Mouse (Mus musculus): ENCODE measurements at regions not wholly inside any gene's neighbourhood (a gene's known extent, or its start where the extent isn't known, plus 50 kb on each side); places are given as distances from the start of the nearest gene placed in this dataset.

DNA sequence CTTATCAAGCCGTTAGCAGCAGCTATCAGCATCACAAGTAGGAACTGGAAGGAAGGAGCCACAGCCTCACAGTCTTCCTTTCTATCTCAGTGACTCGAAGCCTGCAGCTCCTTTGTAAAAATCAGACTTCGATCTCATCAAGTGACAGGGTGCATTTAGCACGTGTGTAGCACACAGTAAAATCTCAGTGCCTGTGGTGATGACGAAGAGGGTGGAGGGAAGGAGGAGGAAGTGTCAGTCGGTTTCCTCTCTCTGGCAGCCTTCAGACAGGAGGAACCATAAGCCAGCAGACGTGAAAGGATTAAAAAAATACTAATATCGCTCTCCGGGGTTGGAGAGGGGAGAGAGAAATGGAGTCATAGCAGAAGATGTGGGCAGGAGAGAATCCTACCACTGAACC is 538.5 kb upstream of the Adam5 start:
- ATAC-seq (ENCODE audit: insufficient read depth, low FRiP score, low TSS enrichment) (no peak), DNase-seq (ENCODE audit: low spot score) (no peak)
- H3K4me1 ChIP-seq (ENCODE audit: control insufficient read depth, insufficient read depth, low read length) = no peaks in the 10 kb centered on the region
- no peak overlapping the region for H3K4me2 ChIP-seq (ENCODE audit: low read depth)
- no peak overlapping the region for H3K4me3 ChIP-seq (ENCODE audit: low read depth, low read length)
- no peaks in the 10 kb centered on the region for H3K9me3 ChIP-seq (ENCODE audit: control insufficient read depth, low read length)
- H3K27me3 ChIP-seq (ENCODE audit: control insufficient read depth, insufficient read depth, low read length) = no peaks in the 10 kb centered on the region
- 80% methylated on average over 9 of the region's 9 CpGs for WGBS
- H3K36me3 ChIP-seq (ENCODE audit: control insufficient read depth, insufficient read depth, low read length) = no peaks in the 10 kb centered on the region
- H3K27ac ChIP-seq (ENCODE audit: low read depth, low read length) = no peak overlapping the region
- H3K9ac ChIP-seq (ENCODE audit: low read length) = no peak overlapping the region

DNA sequence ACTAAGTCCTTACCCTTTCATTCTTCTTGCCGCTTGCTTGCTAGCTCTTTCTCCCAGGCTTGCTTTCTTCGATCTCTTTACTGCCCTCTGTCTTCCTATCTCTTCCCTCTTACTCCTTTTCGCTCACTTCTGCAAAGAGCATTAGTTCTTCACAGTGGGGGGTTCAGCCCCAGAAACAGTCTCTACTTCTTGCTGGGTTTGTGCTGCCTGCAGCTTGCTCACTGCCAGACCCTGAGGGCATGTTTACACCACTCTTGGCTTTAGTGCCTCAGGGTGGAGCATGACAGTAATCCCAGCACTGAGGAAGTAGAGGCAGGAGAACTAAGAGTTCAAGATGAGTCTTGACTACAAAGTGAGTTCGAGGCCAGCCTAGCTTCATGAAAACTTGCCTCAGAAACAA is 538.0 kb upstream of the Adam5 start:
- Histone ChIP-seq H3K4me1 (ENCODE audit: control insufficient read depth, insufficient read depth, low read length) (no peaks in the 10 kb centered on the region), H3K9ac (ENCODE audit: low read length) (no peak overlapping the region), H3K4me2 (ENCODE audit: low read depth) (no peak overlapping the region), H3K4me3 (ENCODE audit: low read depth, low read length) (no peak overlapping the region), H3K27me3 (ENCODE audit: control insufficient read depth, insufficient read depth, low read length) (no peaks in the 10 kb centered on the region), H3K36me3 (ENCODE audit: control insufficient read depth, insufficient read depth, low read length) (no peaks in the 10 kb centered on the region), H3K9me3 (ENCODE audit: control insufficient read depth, low read length) (no peaks in the 10 kb centered on the region), H3K27ac (ENCODE audit: low read depth, low read length) (no peak overlapping the region)
- 70% methylated on average over 4 of the region's 4 CpGs for WGBS
- DNase-seq (ENCODE audit: low spot score) = no peak
- no peak for ATAC-seq (ENCODE audit: insufficient read depth, low FRiP score, low TSS enrichment)

DNA sequence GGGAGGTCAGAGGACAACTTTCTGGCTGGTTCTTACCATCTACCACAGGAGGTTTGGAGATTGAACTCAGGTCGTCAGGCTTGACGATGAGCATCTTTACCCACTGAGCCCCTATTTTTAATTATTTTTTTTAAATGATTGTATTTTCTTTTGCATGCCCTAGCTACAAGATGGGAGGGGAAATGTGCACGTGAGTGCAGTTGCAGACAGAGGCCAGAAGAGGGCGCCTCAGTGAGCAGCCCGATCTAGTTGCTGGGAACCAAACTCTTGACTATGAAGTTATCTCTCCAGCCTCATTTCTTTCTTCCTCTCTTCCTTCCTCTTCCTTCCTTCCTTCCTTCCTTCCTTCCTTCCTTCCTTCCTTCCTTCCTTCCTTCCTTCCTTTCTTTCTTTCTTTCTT is 537.3 kb upstream of the Adam5 start:
- H3K9ac ChIP-seq (ENCODE audit: low read length) = no peak overlapping the region
- no peak overlapping the region for H3K4me3 ChIP-seq (ENCODE audit: low read depth, low read length)
- DNase-seq (ENCODE audit: low spot score) (no peak), ATAC-seq (ENCODE audit: insufficient read depth, low FRiP score, low TSS enrichment) (no peak)
- no peak overlapping the region for H3K27ac ChIP-seq (ENCODE audit: low read depth, low read length)
- H3K36me3 ChIP-seq (ENCODE audit: control insufficient read depth, insufficient read depth, low read length) = no peaks in the 10 kb centered on the region
- no peaks in the 10 kb centered on the region for H3K9me3 ChIP-seq (ENCODE audit: control insufficient read depth, low read length)
- H3K4me2 ChIP-seq (ENCODE audit: low read depth) = no peak overlapping the region
- WGBS = 85% methylated on average over 5 of the region's 5 CpGs
- no peaks in the 10 kb centered on the region for H3K27me3 ChIP-seq (ENCODE audit: control insufficient read depth, insufficient read depth, low read length)
- no peaks in the 10 kb centered on the region for H3K4me1 ChIP-seq (ENCODE audit: control insufficient read depth, insufficient read depth, low read length)

DNA sequence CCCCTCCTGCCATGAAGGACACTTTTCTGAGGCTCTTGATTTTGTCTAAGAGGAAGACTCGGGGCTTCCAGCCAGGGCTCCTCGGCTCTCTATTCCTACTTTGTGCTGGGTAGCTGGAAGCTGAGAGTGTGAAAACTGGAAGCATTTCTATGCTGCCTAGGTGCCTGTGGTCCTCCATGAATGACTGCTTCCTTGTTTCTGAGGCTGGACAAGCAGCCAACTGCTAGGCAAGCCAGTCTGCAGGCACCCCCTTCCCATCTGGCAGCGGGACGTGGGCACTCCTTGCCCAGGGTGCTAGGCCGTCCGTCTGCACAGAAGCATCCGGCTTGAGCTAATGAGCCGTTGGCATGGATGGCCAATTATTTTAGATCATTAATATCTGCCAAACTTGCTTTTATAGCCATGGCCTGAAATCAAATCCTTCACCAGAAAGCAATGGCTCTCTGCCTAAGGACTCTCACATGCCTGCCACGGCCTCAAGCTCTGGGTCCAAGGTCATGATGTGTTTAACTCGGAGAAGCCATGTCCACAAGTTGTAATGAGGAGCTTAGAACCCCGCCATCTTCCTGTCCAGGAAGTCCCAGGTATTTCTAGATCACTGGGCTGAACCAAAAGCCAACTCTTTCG is 534.5 kb upstream of the Adam5 start:
- WGBS = 91% methylated on average over 12 of the region's 12 CpGs
- H3K9ac ChIP-seq (ENCODE audit: low read length) = no peak overlapping the region
- no peaks in the 10 kb centered on the region for H3K36me3 ChIP-seq (ENCODE audit: control insufficient read depth, insufficient read depth, low read length)
- no peaks in the 10 kb centered on the region for H3K9me3 ChIP-seq (ENCODE audit: control insufficient read depth, low read length)
- no peak overlapping the region for H3K27ac ChIP-seq (ENCODE audit: low read depth, low read length)
- ATAC-seq (ENCODE audit: insufficient read depth, low FRiP score, low TSS enrichment) (no peak), DNase-seq (ENCODE audit: low spot score) (no peak)
- 0 out of 2 replicates have a peak, but pooled peaks cover 3% of the 10 kb centered on the region for H3K27me3 ChIP-seq (ENCODE audit: control insufficient read depth, insufficient read depth, low read length)
- H3K4me2 ChIP-seq (ENCODE audit: low read depth) = no peak overlapping the region
- no peaks in the 10 kb centered on the region for H3K4me1 ChIP-seq (ENCODE audit: control insufficient read depth, insufficient read depth, low read length)
- no peak overlapping the region for H3K4me3 ChIP-seq (ENCODE audit: low read depth, low read length)

GRCm38 (mm10) chr8:25353822-25354770 is 529.9 kb upstream of the Adam5 start:
- H3K4me1 ChIP-seq (ENCODE audit: control insufficient read depth, insufficient read depth, low read length) = no peaks in the 10 kb centered on the region
- H3K9ac ChIP-seq (ENCODE audit: low read length) = peak overlapping the region; percentile 35; the same call in 1 of the 2 replicates
- no peak overlapping the region for H3K4me3 ChIP-seq (ENCODE audit: low read depth, low read length)
- 10% methylated on average over 27 of the region's 27 CpGs for WGBS
- no peaks in the 10 kb centered on the region for H3K9me3 ChIP-seq (ENCODE audit: control insufficient read depth, low read length)
- H3K4me2 ChIP-seq (ENCODE audit: low read depth) = peak overlapping the region; percentile 7
- 0 out of 2 replicates have a peak, but pooled peaks cover 7% of the 10 kb centered on the region for H3K27me3 ChIP-seq (ENCODE audit: control insufficient read depth, insufficient read depth, low read length)
- 0 out of 2 replicates have a peak overlapping the region, but pooled peaks have one; percentile 23 for H3K27ac ChIP-seq (ENCODE audit: low read depth, low read length)
- ATAC-seq (ENCODE audit: insufficient read depth, low FRiP score, low TSS enrichment) (no peak), DNase-seq (ENCODE audit: low spot score) (no peak)
- H3K36me3 ChIP-seq (ENCODE audit: control insufficient read depth, insufficient read depth, low read length) = no peaks in the 10 kb centered on the region

DNA sequence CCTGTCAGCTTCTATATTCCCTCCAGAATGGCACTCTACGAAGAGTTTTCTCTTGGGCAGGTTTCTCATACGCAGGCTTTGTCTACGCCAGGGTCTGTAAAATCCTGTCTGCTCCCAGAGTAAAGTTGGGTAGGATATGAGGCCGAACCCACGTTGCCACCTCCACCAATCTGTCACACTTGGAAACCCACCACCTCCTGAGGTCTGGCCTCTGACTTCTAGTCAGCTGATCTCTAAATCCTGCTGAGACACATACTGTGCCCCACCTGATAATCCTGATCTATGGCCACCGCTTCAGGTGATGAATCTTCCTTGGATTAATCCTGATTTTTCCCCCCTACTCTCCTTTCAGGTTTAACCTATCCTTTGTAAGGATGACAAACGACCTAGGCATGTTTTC is 529.2 kb upstream of the Adam5 start:
- Histone ChIP-seq H3K4me3 (ENCODE audit: low read depth, low read length) (no peak overlapping the region), H3K4me1 (ENCODE audit: control insufficient read depth, insufficient read depth, low read length) (no peaks in the 10 kb centered on the region), H3K27ac (ENCODE audit: low read depth, low read length) (no peak overlapping the region), H3K9ac (ENCODE audit: low read length) (no peak overlapping the region), H3K27me3 (ENCODE audit: control insufficient read depth, insufficient read depth, low read length) (0 out of 2 replicates have a peak, but pooled peaks cover 7% of the 10 kb centered on the region), H3K4me2 (ENCODE audit: low read depth) (peak overlapping the region; percentile 7), H3K36me3 (ENCODE audit: control insufficient read depth, insufficient read depth, low read length) (no peaks in the 10 kb centered on the region), H3K9me3 (ENCODE audit: control insufficient read depth, low read length) (no peaks in the 10 kb centered on the region)
- ATAC-seq (ENCODE audit: insufficient read depth, low FRiP score, low TSS enrichment) = no peak
- WGBS = 35% methylated on average over 7 of the region's 7 CpGs
- DNase-seq (ENCODE audit: low spot score) = no peak

GRCm38 (mm10) chr8:25348003-25348683 is 524.0 kb upstream of the Adam5 start:
- WGBS = 87% methylated on average over 10 of the region's 10 CpGs
- H3K4me1 ChIP-seq (ENCODE audit: control insufficient read depth, insufficient read depth, low read length) = no peaks in the 10 kb centered on the region
- no peak overlapping the region for H3K27ac ChIP-seq (ENCODE audit: low read depth, low read length)
- no peak overlapping the region for H3K4me2 ChIP-seq (ENCODE audit: low read depth)
- ATAC-seq (ENCODE audit: insufficient read depth, low FRiP score, low TSS enrichment) (no peak), DNase-seq (ENCODE audit: low spot score) (no peak)
- no peak overlapping the region for H3K4me3 ChIP-seq (ENCODE audit: low read depth, low read length)
- H3K9ac ChIP-seq (ENCODE audit: low read length) = no peak overlapping the region
- H3K9me3 ChIP-seq (ENCODE audit: control insufficient read depth, low read length) = no peaks in the 10 kb centered on the region
- no peaks in the 10 kb centered on the region for H3K27me3 ChIP-seq (ENCODE audit: control insufficient read depth, insufficient read depth, low read length)
- H3K36me3 ChIP-seq (ENCODE audit: control insufficient read depth, insufficient read depth, low read length) = no peaks in the 10 kb centered on the region

GRCm38 (mm10) chr8:25343160-25343602 is 519.0 kb upstream of the Adam5 start:
- Histone ChIP-seq H3K9me3 (ENCODE audit: control insufficient read depth, low read length) (no peaks in the 10 kb centered on the region), H3K4me3 (ENCODE audit: low read depth, low read length) (no peak overlapping the region), H3K4me1 (ENCODE audit: control insufficient read depth, insufficient read depth, low read length) (no peaks in the 10 kb centered on the region), H3K4me2 (ENCODE audit: low read depth) (no peak overlapping the region), H3K36me3 (ENCODE audit: control insufficient read depth, insufficient read depth, low read length) (no peaks in the 10 kb centered on the region), H3K9ac (ENCODE audit: low read length) (no peak overlapping the region), H3K27me3 (ENCODE audit: control insufficient read depth, insufficient read depth, low read length) (no peaks in the 10 kb centered on the region), H3K27ac (ENCODE audit: low read depth, low read length) (peak overlapping the region; percentile 15; the same call in 1 of the 2 replicates)
- DNase-seq (ENCODE audit: low spot score) (peak; percentile 69), ATAC-seq (ENCODE audit: insufficient read depth, low FRiP score, low TSS enrichment) (no peak)
- WGBS = 71% methylated on average over 10 of the region's 10 CpGs
